Mouse (Mus musculus) intestine, postnatal 0 days (tissue): Measurements from ENCODE around the gene Bco1. TPM values are rescaled to one million over a fixed set of nuclear protein-coding genes. Genes with fewer than 3 reads are reported as not detected.

Source experiments
- ATAC-seq: fragments of 200-750 bp; cut with Nextera tagmentation; 2 replicates; pipeline ENCODE4 v1.8.0; 2017; ENCODE audit warnings: mild to moderate bottlenecking, moderate TSS enrichment, moderate library complexity
- H3K27ac ChIP-seq: fragments of 300-500 bp; sonication (generic); 2 replicates; pipeline ENCODE4 v1.5.1; 2014; ENCODE audit warnings: mild to moderate bottlenecking, low read depth, low read length, moderate library complexity
- H3K27me3 ChIP-seq: fragments of 300-500 bp; sonication (generic); replicated peaks from 2 replicates; pipeline ENCODE4 v1.6.1; 2014; ENCODE audit warnings: low read length, mixed read lengths; ENCODE audit not compliant: control insufficient read depth, insufficient read depth
- H3K36me3 ChIP-seq: fragments of 300-500 bp; sonication (generic); 2 replicates; pipeline ENCODE4 v1.6.1; 2014; ENCODE audit warnings: mild to moderate bottlenecking, moderate library complexity; ENCODE audit not compliant: control insufficient read depth, insufficient read depth
- H3K4me1 ChIP-seq: fragments of 300-500 bp; sonication (generic); replicated peaks from 2 replicates; pipeline ENCODE4 v1.6.1; 2014; ENCODE audit warnings: antibody characterized with exemption, low read length, mixed read lengths; ENCODE audit not compliant: control insufficient read depth, insufficient read depth
- H3K4me2 ChIP-seq: fragments of 300-500 bp; sonication (generic); replicated peaks from 2 replicates; pipeline ENCODE4 v1.6.1; 2014; ENCODE audit warnings: low read depth, mild to moderate bottlenecking, moderate library complexity
- H3K4me3 ChIP-seq: fragments of 300-500 bp; sonication (generic); 2 replicates; pipeline ENCODE4 v1.5.1; 2014; ENCODE audit warnings: low read depth, low read length
- H3K9ac ChIP-seq: fragments of 300-500 bp; sonication (generic); 2 replicates; pipeline ENCODE4 v1.6.1; 2014; ENCODE audit warnings: mild to moderate bottlenecking, low read depth, low read length
- H3K9me3 ChIP-seq: fragments of 300-500 bp; sonication (generic); 2 replicates; pipeline ENCODE4 v1.6.1; 2016; ENCODE audit warnings: mixed run types; ENCODE audit not compliant: control insufficient read depth
- CTCF ChIP-seq: sonication (generic); IDR thresholded peaks from 2 replicates; pipeline ENCODE4 v1.5.1; 2016; ENCODE audit warnings: low read depth, mild to moderate bottlenecking, control low read depth, antibody characterized with exemption, moderate library complexity
- WGBS: fragments of 180-500 bp; shearing (Covaris S2); extraction: QIAGEN DNeasy Blood & Tissue Kit; methylation state at CpG from one replicate; pipeline ENCODE4 v1.1.7; 2014; 5-methylcytosine and 5-hydroxymethylcytosine counted together
- polyA plus RNA-seq: library from polyadenylated mRNA; unstranded; fragments of >200 nt; fragmentation: Nextera tagmentation; extraction: Ambion mirVana; gene quantifications from 2 replicates; pipeline ENCODE4 v1.2.1, GENCODE M21; 2015

Gene Bco1
- polyA plus RNA-seq, 1 experiment from 2014 or later, result 0.55 TPM

- WGBS, result 51% methylated on average over 6 of the region's 6 CpGs
- H3K4me3 ChIP-seq, result no peak overlapping the region
- H3K4me1 ChIP-seq, result 0 out of 2 replicates have a peak, but pooled peaks cover 3% of the 10 kb centered on the region
- no peak overlapping the region for H3K9ac ChIP-seq
- no peak overlapping the region for H3K4me2 ChIP-seq
- TF ChIP-seq CTCF, result no peak
- H3K27me3 ChIP-seq, result no peaks in the 10 kb centered on the region
- no peak for ATAC-seq
- H3K36me3 ChIP-seq, result no peaks in the 10 kb centered on the region
- no peaks in the 10 kb centered on the region for H3K9me3 ChIP-seq
- no peak overlapping the region for H3K27ac ChIP-seq
Measured at GRCm38 (mm10) chr8:117055097-117055496, 40.6 kb upstream of the Bco1 start.

GRCm38 (mm10) chr8:117059021-117059420, 36.6 kb upstream of the Bco1 start:
- no peaks in the 10 kb centered on the region for H3K27me3 ChIP-seq
- no peaks in the 10 kb centered on the region for H3K36me3 ChIP-seq
- 70% methylated on average over 7 of the region's 7 CpGs for WGBS
- no peak for ATAC-seq
- no peaks in the 10 kb centered on the region for H3K4me1 ChIP-seq
- H3K4me2 ChIP-seq, result no peak overlapping the region
- H3K4me3 ChIP-seq, result no peak overlapping the region
- no peaks in the 10 kb centered on the region for H3K9me3 ChIP-seq
- no peak for TF ChIP-seq CTCF
- H3K27ac ChIP-seq, result no peak overlapping the region
- no peak overlapping the region for H3K9ac ChIP-seq

- no peak for ATAC-seq
- no peak overlapping the region for H3K9ac ChIP-seq
- H3K9me3 ChIP-seq, result no peaks in the 10 kb centered on the region
- H3K4me1 ChIP-seq, result no peaks in the 10 kb centered on the region
- no peaks in the 10 kb centered on the region for H3K27me3 ChIP-seq
- H3K27ac ChIP-seq, result no peak overlapping the region
- 80% methylated on average over 13 of the region's 13 CpGs for WGBS
- H3K4me2 ChIP-seq, result no peak overlapping the region
- H3K36me3 ChIP-seq, result no peaks in the 10 kb centered on the region
- TF ChIP-seq CTCF, result peak; percentile 24; the same call in 1 of the 2 replicates
- H3K4me3 ChIP-seq, result no peak overlapping the region
Measured at GRCm38 (mm10) chr8:117060306-117060705, 35.3 kb upstream of the Bco1 start.

GRCm38 (mm10) chr8:117061180-117061880, 34.3 kb upstream of the Bco1 start:
- WGBS, result 65% methylated on average over 13 of the region's 13 CpGs
- Histone ChIP-seq H3K4me2 (no peak overlapping the region), H3K36me3 (no peaks in the 10 kb centered on the region), H3K9me3 (no peaks in the 10 kb centered on the region), H3K4me1 (no peaks in the 10 kb centered on the region), H3K27ac (no peak overlapping the region), H3K4me3 (no peak overlapping the region), H3K9ac (no peak overlapping the region), H3K27me3 (no peaks in the 10 kb centered on the region)
- ATAC-seq, result no peak
- TF ChIP-seq CTCF, result no peak

GRCm38 (mm10) chr8:117066955-117067354, 28.7 kb upstream of the Bco1 start:
- H3K9me3 ChIP-seq, result no peaks in the 10 kb centered on the region
- WGBS, result 82% methylated on average over 7 of the region's 7 CpGs
- H3K9ac ChIP-seq, result no peak overlapping the region
- H3K36me3 ChIP-seq, result no peaks in the 10 kb centered on the region
- no peak overlapping the region for H3K27ac ChIP-seq
- TF ChIP-seq CTCF, result no peak
- no peak overlapping the region for H3K4me3 ChIP-seq
- H3K4me2 ChIP-seq, result no peak overlapping the region
- peaks cover 3% of the 10 kb centered on the region; the same call in 1 of the 2 replicates for H3K27me3 ChIP-seq
- H3K4me1 ChIP-seq, result no peaks in the 10 kb centered on the region
- no peak for ATAC-seq

GRCm38 (mm10) chr8:117067396-117067795, 28.3 kb upstream of the Bco1 start:
- Histone ChIP-seq H3K9me3 (no peaks in the 10 kb centered on the region), H3K27me3 (peaks cover 3% of the 10 kb centered on the region; the same call in 1 of the 2 replicates), H3K36me3 (no peaks in the 10 kb centered on the region), H3K9ac (no peak overlapping the region), H3K4me3 (no peak overlapping the region), H3K27ac (no peak overlapping the region), H3K4me1 (no peaks in the 10 kb centered on the region), H3K4me2 (no peak overlapping the region)
- ATAC-seq, result no peak
- TF ChIP-seq CTCF, result no peak
- WGBS, result 81% methylated on average over 11 of the region's 11 CpGs
